Mouse (Mus musculus) CH12.LX (cell line): ENCODE measurements at regions not wholly inside any gene's neighbourhood (a gene's known extent, or its start where the extent isn't known, plus 50 kb on each side); places are given as distances from the start of the nearest gene placed in this dataset.

Source experiments
- DNase-seq: peaks from one replicate; pipeline ENCODE4 v3.0.0-alpha.2; 2013; ENCODE audit errors: extremely low read depth
- H3K27ac ChIP-seq: 2 replicates; pipeline ENCODE4 v1.5.1; 2012; ENCODE audit warnings: low read depth, mild to moderate bottlenecking, control low read depth, moderate library complexity; ENCODE audit not compliant: insufficient read depth
- H3K27me3 ChIP-seq: replicated peaks from 2 replicates; pipeline ENCODE3; 2012; ENCODE audit warnings: inconsistent platforms
- H3K36me3 ChIP-seq, 2 experiments: replicated peaks in 1 of 2; 2 replicates each; pipeline versions ENCODE3 to v1.6.1; 2012; ENCODE audit warnings: inconsistent platforms in 1 of 2, low read length in 1 of 2, mild to moderate bottlenecking in 1 of 2, mixed read lengths in 1 of 2, moderate library complexity in 1 of 2; ENCODE audit not compliant: control insufficient read depth in 1 of 2, insufficient read depth in 1 of 2
- H3K4me1 ChIP-seq, 2 experiments: 2 replicates each; pipeline ENCODE4 v1.6.1; 2012; ENCODE audit warnings: inconsistent platforms in 1 of 2, moderate library complexity in 1 of 2; ENCODE audit not compliant: insufficient read depth in 2 of 2, control insufficient read depth in 1 of 2
- H3K4me2 ChIP-seq: 2 replicates; pipeline ENCODE4 v1.6.1; 2012; ENCODE audit warnings: low read depth, mild to moderate bottlenecking, control low read depth; ENCODE audit not compliant: poor library complexity, insufficient read depth, severe bottlenecking
- H3K4me3 ChIP-seq, 3 experiments: fragments of 150-350 bp in 1 of 3; sonication (generic) in 1 of 3; replicated peaks in 1 of 3; 2 replicates each; pipeline versions ENCODE3 to v1.5.1; 2011 to 2012; ENCODE audit warnings: low read depth in 2 of 3, low read length in 2 of 3, mild to moderate bottlenecking in 2 of 3, moderate library complexity in 2 of 3, control low read depth in 1 of 3, improper control_type of control experiment in 1 of 3, inconsistent platforms in 1 of 3, mixed read lengths in 1 of 3; ENCODE audit not compliant: poor library complexity in 1 of 3
- H3K79me2 ChIP-seq: replicated peaks from 2 replicates; pipeline ENCODE4 v1.6.1; 2012; ENCODE audit warnings: mild to moderate bottlenecking, moderate library complexity; ENCODE audit not compliant: control insufficient read depth, poor library complexity, insufficient read depth, severe bottlenecking; ENCODE audit errors: extremely low read depth
- H3K9ac ChIP-seq: 2 replicates; pipeline ENCODE4 v1.6.1; 2012; ENCODE audit warnings: low read depth, mild to moderate bottlenecking, control low read depth, moderate library complexity; ENCODE audit not compliant: insufficient read depth
- H3K9me3 ChIP-seq: replicated peaks from 2 replicates; pipeline ENCODE3; 2012; ENCODE audit warnings: low read length, inconsistent platforms, mixed read lengths
- CHD2 ChIP-seq: IDR thresholded peaks from 2 replicates; pipeline ENCODE4 v1.6.1; 2011; ENCODE audit warnings: low read length, improper control_type of control experiment
- CTCF ChIP-seq, 2 experiments: IDR thresholded peaks in 1 of 2; conservative IDR thresholded peaks in 1 of 2; 2 replicates each; pipeline ENCODE4 v1.5.1; 2011 to 2012; ENCODE audit warnings: low read depth in 2 of 2, low read length in 2 of 2, improper control_type of control experiment in 1 of 2, inconsistent platforms in 1 of 2, mild to moderate bottlenecking in 1 of 2, moderate library complexity in 1 of 2
- ELF1 ChIP-seq: IDR thresholded peaks from 2 replicates; pipeline ENCODE4 v1.6.1; 2014; ENCODE audit warnings: low read depth, mild to moderate bottlenecking, inconsistent platforms, low read length, improper control_type of control experiment
- EP300 ChIP-seq: IDR thresholded peaks from 2 replicates; pipeline ENCODE4 v1.6.1; 2011; ENCODE audit warnings: low read length, improper control_type of control experiment
- GABPA ChIP-seq: IDR thresholded peaks from 2 replicates; pipeline ENCODE4 v1.6.1; 2012; ENCODE audit warnings: low read depth, low read length, improper control_type of control experiment, inconsistent platforms; ENCODE audit not compliant: insufficient replicate concordance
- HCFC1 ChIP-seq: IDR thresholded peaks from 2 replicates; pipeline ENCODE4 v1.6.1; 2012; ENCODE audit warnings: low read depth, mild to moderate bottlenecking, inconsistent platforms, low read length, improper control_type of control experiment
- IRF4 ChIP-seq: IDR thresholded peaks from 2 replicates; pipeline ENCODE4 v1.6.1; 2014; ENCODE audit warnings: low read depth, mild to moderate bottlenecking, inconsistent platforms, low read length, improper control_type of control experiment
- JUN ChIP-seq: IDR thresholded peaks from 2 replicates; pipeline ENCODE4 v1.6.1; 2011; ENCODE audit warnings: low read depth, mild to moderate bottlenecking, low read length, improper control_type of control experiment, moderate library complexity; ENCODE audit not compliant: insufficient read depth
- KAT2A ChIP-seq: IDR thresholded peaks from 2 replicates; pipeline ENCODE4 v1.6.1; 2012; ENCODE audit warnings: low read length, improper control_type of control experiment, inconsistent platforms; ENCODE audit not compliant: insufficient replicate concordance
- MAX ChIP-seq: IDR thresholded peaks from 2 replicates; pipeline ENCODE4 v1.6.1; 2011; ENCODE audit warnings: low read length, improper control_type of control experiment
- MXI1 ChIP-seq: IDR thresholded peaks from 2 replicates; pipeline ENCODE4 v1.6.1; 2011; ENCODE audit warnings: mild to moderate bottlenecking, low read depth, low read length, improper control_type of control experiment
- MYC ChIP-seq: IDR thresholded peaks from 2 replicates; pipeline ENCODE4 v1.6.1; 2011; ENCODE audit warnings: low read depth, mild to moderate bottlenecking, improper control_type of control experiment, low read length
- NRF1 ChIP-seq: IDR thresholded peaks from 2 replicates; pipeline ENCODE4 v1.6.1; 2014; ENCODE audit warnings: low read depth, mild to moderate bottlenecking, inconsistent platforms, low read length, improper control_type of control experiment, moderate library complexity
- RAD21 ChIP-seq: IDR thresholded peaks from 2 replicates; pipeline ENCODE4 v1.6.1; 2011; ENCODE audit warnings: low read depth, mild to moderate bottlenecking, low read length, improper control_type of control experiment, moderate library complexity
- RCOR1 ChIP-seq: conservative IDR thresholded peaks from 2 replicates; pipeline ENCODE4 v1.6.1; 2012; ENCODE audit warnings: low read depth, mild to moderate bottlenecking, inconsistent platforms, low read length, improper control_type of control experiment
- SMC3 ChIP-seq: IDR thresholded peaks from 2 replicates; pipeline ENCODE4 v1.6.1; 2011; ENCODE audit warnings: low read depth, low read length, improper control_type of control experiment
- USF2 ChIP-seq: conservative IDR thresholded peaks from 2 replicates; pipeline ENCODE4 v1.6.1; 2011; ENCODE audit warnings: low read depth, low read length, improper control_type of control experiment
- ZC3H11A ChIP-seq: IDR thresholded peaks from 2 replicates; pipeline ENCODE4 v1.6.1; 2012; ENCODE audit warnings: low read depth, mild to moderate bottlenecking, inconsistent platforms, low read length, improper control_type of control experiment
- ZMIZ1 ChIP-seq: IDR thresholded peaks from 2 replicates; pipeline ENCODE4 v1.6.1; 2012; ENCODE audit warnings: low read depth, mild to moderate bottlenecking, inconsistent platforms, low read length, improper control_type of control experiment
- ZNF384 ChIP-seq: IDR thresholded peaks from 2 replicates; pipeline ENCODE4 v1.6.1; 2012; ENCODE audit warnings: low read depth, low read length, improper control_type of control experiment, inconsistent platforms
- dilution Hi-C: fragments of 300-500 bp; cut with MboI; formaldehyde crosslinking; loops from 2 replicates; pipeline ENCODE4 v1.14.3; 2020; ENCODE audit warnings: low sequenced_read_pairs; ENCODE audit not compliant: extremely low pct_unique_long_range_greater_than_20kb, extremely low pct_ligation_motif_present
- in situ Hi-C: fragments of 300-500 bp; cut with MboI; formaldehyde crosslinking; loops from 3 replicates; pipeline ENCODE4 v1.14.3; 2019; ENCODE audit warnings: low sequenced_read_pairs, low pct_ligation_motif_present, low pct_unique_long_range_greater_than_20kb, mixed read lengths

GRCm38 (mm10) chr2:79511676-79512323 is 55.2 kb upstream of the Cerkl start:
- peak overlapping the region in 2 of 3 experiments; percentile 31 to 42 for H3K4me3 ChIP-seq
- no peak overlapping the region for H3K9ac ChIP-seq
- no peaks in the 10 kb centered on the region for H3K27me3 ChIP-seq
- no peaks in the 10 kb centered on the region for H3K36me3 ChIP-seq
- peak; percentile 81 for DNase-seq
- no peaks in the 10 kb centered on the region for H3K9me3 ChIP-seq
- in situ Hi-C loops (no loop called here), dilution Hi-C loops (no loop called here)
- H3K4me1 ChIP-seq = peaks cover 5 to 8% of the 10 kb centered on the region in 2 experiments
- no peaks in the 10 kb centered on the region for H3K79me2 ChIP-seq
- no peak overlapping the region for H3K27ac ChIP-seq
- peak; percentile 39; the same call in 1 of the 2 replicates for TF ChIP-seq IRF4
- peak; percentile 77 for TF ChIP-seq RAD21
- TF ChIP-seq JUN = no peak
- 0 out of 2 replicates have a peak, but pooled peaks have one; percentile 6 for TF ChIP-seq ZC3H11A
- peak; percentile 67 for TF ChIP-seq SMC3
- TF ChIP-seq CTCF (conservative IDR thresholded peaks at IDR 0.05 in 1 of 2, IDR thresholded peaks at IDR 0.05 in 1 of 2; ENCODE audit: low read depth in 2 of 2, low read length in 2 of 2) = peak; percentile 59 to 86; a peak in 3 of 4 replicates
- TF ChIP-seq HCFC1 = no peak
- peak overlapping the region; percentile 88 for H3K4me2 ChIP-seq

GRCm38 (mm10) chr2:79512374-79512773 is 55.8 kb upstream of the Cerkl start:
- dilution Hi-C loops = no loop called here
- H3K9ac ChIP-seq = no peak overlapping the region
- TF ChIP-seq MAX (no peak), EP300 (no peak)
- no peaks in the 10 kb centered on the region for H3K9me3 ChIP-seq
- in situ Hi-C loops = no loop called here
- no peak for DNase-seq
- peaks cover 2 to 8% of the 10 kb centered on the region in 2 experiments for H3K4me1 ChIP-seq
- H3K79me2 ChIP-seq = no peaks in the 10 kb centered on the region
- H3K4me2 ChIP-seq = peak overlapping the region; percentile 88; the same call in 1 of the 2 replicates
- H3K27ac ChIP-seq = no peak overlapping the region
- no peaks in the 10 kb centered on the region for H3K27me3 ChIP-seq
- no peak overlapping the region for H3K4me3 ChIP-seq
- H3K36me3 ChIP-seq = no peaks in the 10 kb centered on the region

GRCm38 (mm10) chr2:79513726-79514125 is 57.1 kb upstream of the Cerkl start:
- in situ Hi-C loops = no loop called here
- Histone ChIP-seq H3K4me2 (no peak overlapping the region), H3K9ac (no peak overlapping the region), H3K36me3 (no peaks in the 10 kb centered on the region), H3K79me2 (no peaks in the 10 kb centered on the region), H3K27ac (no peak overlapping the region), H3K27me3 (no peaks in the 10 kb centered on the region), H3K4me1 (peaks cover 2 to 8% of the 10 kb centered on the region in 2 experiments), H3K9me3 (no peaks in the 10 kb centered on the region), H3K4me3 (no peak overlapping the region)
- TF ChIP-seq RCOR1 = no peak
- TF ChIP-seq MYC = no peak
- TF ChIP-seq GABPA = no peak
- no peak for TF ChIP-seq USF2
- no peak for TF ChIP-seq ZMIZ1
- TF ChIP-seq ELF1 = no peak
- no peak for TF ChIP-seq ZNF384
- TF ChIP-seq MXI1 = no peak
- TF ChIP-seq CHD2 = no peak
- TF ChIP-seq JUN = no peak
- no peak for TF ChIP-seq EP300
- no peak for TF ChIP-seq IRF4
- TF ChIP-seq KAT2A = no peak
- no peak for TF ChIP-seq NRF1
- DNase-seq = no peak
- dilution Hi-C loops = no loop called here
